Mouse (Mus musculus) left cerebral cortex, postnatal 10 days (tissue): ENCODE results near the gene Ppm1h. TPM values are rescaled to one million over a fixed set of nuclear protein-coding genes. Genes with fewer than 3 reads are reported as not detected.
A peak's percentile ranks its signal among the peaks of the same experiment; 100 is the strongest.

Experiments
- DNase-seq, 2 experiments: peaks; one replicate each; pipeline ENCODE4 v3.0.0; 2021 to 2022; ENCODE audit warnings: low spot score in 2 of 2, mixed read lengths in 1 of 2; ENCODE audit errors: extremely low spot score in 1 of 2
- intact Hi-C: fragments of 180-260 bp; cut with DNase I; formaldehyde crosslinking; loops from one replicate; pipeline ENCODE4 v1.15.1; 2025
- total RNA-seq, 2 experiments: library from RNA; stranded (reverse); gene quantifications; 2 replicates each; pipeline ENCODE4 v1.2.3; 2021

Ppm1h gene
- total RNA-seq, result 10 to 100 TPM; 77.5 to 82.7 TPM

- DNase-seq, result peak; percentile 44 to 85
- intact Hi-C loops, result loop anchor here (5.0 to 10.0 kb wide), 3 partner anchors 106 to 306 kb away; no protein-coding TSS in a partner anchor
These were observed at the start of gene Ppm1h for GRCm38 (mm10) chr10:122678541-122679436. Gene Ppm1h, plus strand, starts transcription at chr10:122678762.

- DNase-seq, result no peak
These were observed 49.6 kb upstream of the Ppm1h start for GRCm38 (mm10) chr10:122629003-122629402.

GRCm38 (mm10) chr10:122639879-122640278 is 38.7 kb upstream of the Ppm1h start:
- intact Hi-C loops, result no loop called here
- DNase-seq, result no peak

More at GRCm38 (mm10) chr10:122629003-122629402, 49.6 kb upstream of the Ppm1h start:
- intact Hi-C loops, result no loop called here

- intact Hi-C loops, result no loop called here
These were observed 37.2 kb upstream of the Ppm1h start for GRCm38 (mm10) chr10:122641263-122641795.

GRCm38 (mm10) chr10:122642125-122642524 is 36.4 kb upstream of the Ppm1h start:
- no peak for DNase-seq
- intact Hi-C loops, result no loop called here

More at GRCm38 (mm10) chr10:122641263-122641795, 37.2 kb upstream of the Ppm1h start:
- no peak for DNase-seq

GRCm38 (mm10) chr10:122651932-122652331 is 26.6 kb upstream of the Ppm1h start:
- intact Hi-C loops, result no loop called here
- DNase-seq, result no peak

- intact Hi-C loops, result no loop called here
- DNase-seq, result no peak
These were observed 26.0 kb upstream of the Ppm1h start for GRCm38 (mm10) chr10:122652578-122652977.

- no peak for DNase-seq
- intact Hi-C loops, result no loop called here
These were observed 12.9 kb upstream of the Ppm1h start for GRCm38 (mm10) chr10:122665652-122666051.

GRCm38 (mm10) chr10:122671253-122671652 is 7.3 kb upstream of the Ppm1h start:
- intact Hi-C loops, result loop anchor here (10.0 kb wide), 1 partner anchor 314 kb away; no protein-coding TSS in a partner anchor
- DNase-seq, result no peak

- intact Hi-C loops, result loop anchor here (10.0 kb wide), 1 partner anchor 313 kb away; no protein-coding TSS in a partner anchor
These were observed 6.5 kb upstream of the Ppm1h start for GRCm38 (mm10) chr10:122672044-122672443.

GRCm38 (mm10) chr10:122679437-122680045 is 979 bp downstream of the Ppm1h start:
- DNase-seq, result peak in 1 of 2 experiments; percentile 52
- intact Hi-C loops, result loop anchor here (5.0 to 10.0 kb wide), 3 partner anchors 107 to 305 kb away; no protein-coding TSS in a partner anchor

More at GRCm38 (mm10) chr10:122672044-122672443, 6.5 kb upstream of the Ppm1h start:
- DNase-seq, result no peak

- intact Hi-C loops, result no loop called here
- peak; percentile 50 to 75 for DNase-seq
These were observed 2.0 kb downstream of the Ppm1h start for GRCm38 (mm10) chr10:122680387-122681084.

- DNase-seq, result no peak
- intact Hi-C loops, result no loop called here
These were observed 2.5 kb downstream of the Ppm1h start for GRCm38 (mm10) chr10:122681085-122681408.

GRCm38 (mm10) chr10:122683819-122684330 is 5.3 kb downstream of the Ppm1h start:
- DNase-seq, result no peak
- intact Hi-C loops, result no loop called here

GRCm38 (mm10) chr10:122685297-122685696 is 6.7 kb downstream of the Ppm1h start:
- no peak for DNase-seq
- intact Hi-C loops, result no loop called here

- intact Hi-C loops, result no loop called here
- DNase-seq, result no peak
These were observed 7.4 kb downstream of the Ppm1h start for GRCm38 (mm10) chr10:122685836-122686531.

GRCm38 (mm10) chr10:122690698-122691097 is 12.1 kb downstream of the Ppm1h start:
- no peak for DNase-seq
- intact Hi-C loops, result no loop called here

GRCm38 (mm10) chr10:122693158-122693777 is 14.7 kb downstream of the Ppm1h start:
- intact Hi-C loops, result no loop called here
- DNase-seq, result peak; percentile 41 to 49
